Mouse (Mus musculus): Measurements from ENCODE around the gene Gstm6. TPM values are rescaled to one million over a fixed set of nuclear protein-coding genes. Genes with fewer than 3 reads are reported as not detected.

The Gstm6 gene
- polyA plus RNA-seq, 1 experiment from 2014 or later, result 11.7 TPM

DNA sequence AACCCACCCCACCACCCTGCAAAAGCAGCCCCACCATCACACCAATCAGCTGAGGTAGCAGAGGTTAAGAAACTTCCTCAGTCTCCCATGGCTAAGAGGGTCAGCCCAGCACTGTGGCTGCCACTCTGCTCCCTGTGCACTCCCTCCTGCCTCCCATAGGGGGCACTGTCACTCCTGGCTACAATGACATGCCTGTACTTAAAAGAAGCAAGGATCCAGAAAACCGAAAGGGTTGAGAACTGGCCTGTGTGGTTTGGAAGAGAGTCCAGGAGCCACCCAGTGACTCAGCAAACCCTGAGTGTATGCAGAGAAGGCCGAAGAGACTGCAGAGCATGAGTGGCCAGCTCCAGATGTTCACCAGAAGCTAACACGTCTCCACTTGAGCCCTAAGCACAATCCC is 4.1 kb downstream of the Gstm6 start:
- Histone ChIP-seq H3K27ac (ENCODE audit: low read depth, low read length) (no peak overlapping the region), H3K4me1 (ENCODE audit: control insufficient read depth, insufficient read depth, low read length) (peaks cover 8% of the 10 kb centered on the region), H3K36me3 (ENCODE audit: control insufficient read depth, insufficient read depth, low read length) (no peaks in the 10 kb centered on the region), H3K4me3 (ENCODE audit: low read depth, low read length) (no peak overlapping the region), H3K9me3 (replicated peaks; ENCODE audit: control insufficient read depth, low read length) (no peaks in the 10 kb centered on the region), H3K4me2 (no peak overlapping the region), H3K27me3 (ENCODE audit: control insufficient read depth, insufficient read depth, low read length) (no peaks in the 10 kb centered on the region), H3K9ac (ENCODE audit: low read depth, low read length) (no peak overlapping the region)
- 44% methylated on average over 3 of the region's 3 CpGs for WGBS (ENCODE audit: insufficient replicate concordance)
- ATAC-seq (replicated peaks; ENCODE audit: insufficient number of reproducible peaks, low FRiP score, low TSS enrichment), result no peak

DNA sequence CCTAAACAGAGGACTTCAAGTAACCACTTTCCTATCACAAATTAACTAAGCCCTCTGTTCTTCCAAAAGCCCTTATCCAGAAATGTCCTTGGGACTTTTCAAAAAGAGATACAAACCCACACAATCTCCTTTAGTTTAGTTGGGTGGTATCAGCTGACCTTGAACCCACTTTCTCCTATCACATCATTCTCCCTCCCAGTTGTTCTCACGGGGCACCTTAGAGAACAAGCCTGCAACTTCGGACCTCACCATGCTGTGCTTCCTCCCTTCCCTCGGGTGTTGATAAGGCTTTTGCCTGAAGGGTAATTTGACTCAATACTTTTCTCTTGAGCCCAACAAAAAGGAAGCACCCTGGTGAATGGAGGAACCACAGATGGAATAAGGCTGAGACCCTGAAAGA is 7.7 kb downstream of the Gstm6 start:
- no peaks in the 10 kb centered on the region for H3K9me3 ChIP-seq (replicated peaks; ENCODE audit: control insufficient read depth, low read length)
- H3K4me2 ChIP-seq, result no peak overlapping the region
- H3K27ac ChIP-seq (ENCODE audit: low read depth, low read length), result no peak overlapping the region
- no peak overlapping the region for H3K9ac ChIP-seq (ENCODE audit: low read depth, low read length)
- H3K4me1 ChIP-seq (ENCODE audit: control insufficient read depth, insufficient read depth, low read length), result peaks cover 11% of the 10 kb centered on the region
- no peaks in the 10 kb centered on the region for H3K36me3 ChIP-seq (ENCODE audit: control insufficient read depth, insufficient read depth, low read length)
- no peaks in the 10 kb centered on the region for H3K27me3 ChIP-seq (ENCODE audit: control insufficient read depth, insufficient read depth, low read length)
- WGBS (ENCODE audit: insufficient replicate concordance), result 18% methylated on average over 3 of the region's 3 CpGs
- no peak for ATAC-seq (replicated peaks; ENCODE audit: insufficient number of reproducible peaks, low FRiP score, low TSS enrichment)
- no peak overlapping the region for H3K4me3 ChIP-seq (ENCODE audit: low read depth, low read length)

DNA sequence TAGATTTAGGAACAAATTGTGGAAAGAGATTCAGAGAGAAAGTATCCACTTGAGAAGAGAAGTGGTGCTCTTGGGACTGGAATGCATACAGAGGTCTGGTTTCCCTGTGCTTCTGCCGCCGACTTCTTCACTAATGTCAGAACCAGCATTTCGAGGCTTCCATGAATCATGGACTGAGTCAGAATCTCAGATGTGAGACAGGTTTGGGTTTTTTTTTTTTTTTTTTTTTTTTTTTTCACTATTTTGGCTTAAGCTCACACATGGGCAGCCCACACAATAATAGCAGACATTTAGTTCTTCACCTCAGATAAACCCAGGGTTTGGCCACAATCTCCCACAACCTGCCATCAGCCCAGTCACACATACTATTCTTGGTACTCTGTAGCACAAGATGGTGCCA is 8.3 kb downstream of the Gstm6 start:
- Histone ChIP-seq H3K4me2 (no peak overlapping the region), H3K27ac (ENCODE audit: low read depth, low read length) (no peak overlapping the region)
- no peak for ATAC-seq (replicated peaks; ENCODE audit: insufficient number of reproducible peaks, low FRiP score, low TSS enrichment)

DNA sequence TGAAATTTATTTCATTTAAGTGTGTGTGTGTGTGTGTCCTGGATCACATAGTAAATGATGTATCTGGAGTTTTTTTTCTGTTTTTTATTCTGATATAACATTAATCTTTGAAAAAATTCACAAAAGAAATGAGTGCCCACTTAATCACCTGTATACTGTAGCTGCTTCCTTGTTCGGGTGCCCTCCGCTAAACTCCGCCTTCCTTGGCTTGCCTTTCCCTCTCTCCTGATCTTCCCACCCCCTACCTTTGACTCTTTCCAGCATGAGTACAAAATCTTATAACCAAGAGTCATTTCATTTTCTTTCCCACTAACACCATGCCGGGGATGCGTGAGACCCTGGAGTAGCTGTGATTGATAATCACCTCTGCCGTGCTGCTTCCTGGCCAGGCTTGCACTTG is 11.4 kb downstream of the Gstm6 start:
- Histone ChIP-seq H3K36me3 (ENCODE audit: control insufficient read depth, insufficient read depth, low read length) (no peaks in the 10 kb centered on the region), H3K27ac (ENCODE audit: low read depth, low read length) (no peak overlapping the region), H3K4me3 (ENCODE audit: low read depth, low read length) (no peak overlapping the region), H3K9ac (ENCODE audit: low read depth, low read length) (no peak overlapping the region), H3K4me1 (ENCODE audit: control insufficient read depth, insufficient read depth, low read length) (peaks cover 3% of the 10 kb centered on the region; the same call in 1 of the 2 replicates), H3K27me3 (ENCODE audit: control insufficient read depth, insufficient read depth, low read length) (no peaks in the 10 kb centered on the region), H3K9me3 (replicated peaks; ENCODE audit: control insufficient read depth, low read length) (no peaks in the 10 kb centered on the region), H3K4me2 (no peak overlapping the region)
- ATAC-seq (replicated peaks; ENCODE audit: insufficient number of reproducible peaks, low FRiP score, low TSS enrichment), result no peak
- 72% methylated on average over 6 of the region's 6 CpGs for WGBS (ENCODE audit: insufficient replicate concordance)

More for the DNA sequence above, 8.3 kb downstream of the Gstm6 start:
- no peaks in the 10 kb centered on the region for H3K27me3 ChIP-seq (ENCODE audit: control insufficient read depth, insufficient read depth, low read length)
- peaks cover 6% of the 10 kb centered on the region; the same call in 1 of the 2 replicates for H3K4me1 ChIP-seq (ENCODE audit: control insufficient read depth, insufficient read depth, low read length)
- 40% methylated on average over 3 of the region's 3 CpGs for WGBS (ENCODE audit: insufficient replicate concordance)
- no peaks in the 10 kb centered on the region for H3K36me3 ChIP-seq (ENCODE audit: control insufficient read depth, insufficient read depth, low read length)
- no peak overlapping the region for H3K4me3 ChIP-seq (ENCODE audit: low read depth, low read length)
- no peaks in the 10 kb centered on the region for H3K9me3 ChIP-seq (replicated peaks; ENCODE audit: control insufficient read depth, low read length)
- H3K9ac ChIP-seq (ENCODE audit: low read depth, low read length), result no peak overlapping the region

DNA sequence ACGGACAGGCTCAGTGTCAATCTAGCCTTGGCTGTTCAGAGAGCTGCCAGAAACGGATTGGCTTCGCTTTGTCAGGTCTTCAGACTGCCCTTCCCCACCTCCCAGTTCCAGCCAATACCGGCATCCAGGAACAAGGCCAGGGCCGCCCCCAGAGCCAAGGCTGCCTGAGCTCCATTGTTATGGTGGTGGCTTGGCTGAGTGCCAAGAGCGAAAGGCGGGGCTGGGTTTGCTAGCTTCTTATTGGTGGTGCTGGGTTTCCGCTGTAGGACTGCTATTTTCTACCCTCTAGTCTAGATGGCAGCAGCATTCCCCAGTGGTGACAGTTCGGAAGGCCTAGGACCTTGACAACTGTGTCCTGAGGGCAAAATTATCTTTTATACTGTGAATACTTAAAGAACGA is 11.9 kb downstream of the Gstm6 start, which contains the start of gene Gstm7:
Gstm7 (minus strand) TSS at position 148 of the 400 bp plus-strand sequence.
- H3K4me3 ChIP-seq (ENCODE audit: low read depth, low read length), result peak within 1 kb of the TSS; percentile 37
- 3% methylated on average over 10 of the region's 10 CpGs for WGBS (ENCODE audit: insufficient replicate concordance)
- peak within 1 kb of the TSS; percentile 58; the same call in 1 of the 2 replicates for H3K9ac ChIP-seq (ENCODE audit: low read depth, low read length)
- peaks cover 3% of the 10 kb centered on the region; the same call in 1 of the 2 replicates for H3K4me1 ChIP-seq (ENCODE audit: control insufficient read depth, insufficient read depth, low read length)
- no peaks in the 10 kb centered on the region for H3K27me3 ChIP-seq (ENCODE audit: control insufficient read depth, insufficient read depth, low read length)
- H3K4me2 ChIP-seq, result peak within 1 kb of the TSS; percentile 68
- H3K27ac ChIP-seq (ENCODE audit: low read depth, low read length), result peak within 1 kb of the TSS; percentile 64
- no peaks in the 10 kb centered on the region for H3K9me3 ChIP-seq (replicated peaks; ENCODE audit: control insufficient read depth, low read length)
- ATAC-seq (replicated peaks; ENCODE audit: insufficient number of reproducible peaks, low FRiP score, low TSS enrichment), result peak; percentile 88
- H3K36me3 ChIP-seq (ENCODE audit: control insufficient read depth, insufficient read depth, low read length), result no peaks in the 10 kb centered on the region

DNA sequence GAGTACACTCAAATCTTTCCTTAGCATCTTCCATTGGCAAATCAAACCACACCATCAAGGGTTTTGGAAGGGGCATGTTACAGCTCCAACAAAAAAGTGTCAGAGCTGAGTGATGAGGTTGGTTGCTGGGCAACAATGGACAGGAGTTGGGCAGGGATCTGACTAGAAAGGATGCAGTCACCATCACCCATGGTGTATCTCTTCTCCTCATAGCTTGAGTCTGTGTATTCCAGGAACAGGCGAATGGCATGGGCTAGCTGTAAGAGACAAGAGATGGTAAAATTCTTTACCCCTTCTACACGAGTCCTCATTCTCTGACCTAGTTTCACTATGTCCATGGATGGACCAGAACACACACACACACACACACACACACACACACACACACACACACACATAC is 12.4 kb downstream of the Gstm6 start:
- peak overlapping the region; percentile 37 for H3K4me3 ChIP-seq (ENCODE audit: low read depth, low read length)
- no peaks in the 10 kb centered on the region for H3K9me3 ChIP-seq (replicated peaks; ENCODE audit: control insufficient read depth, low read length)
- no peaks in the 10 kb centered on the region for H3K36me3 ChIP-seq (ENCODE audit: control insufficient read depth, insufficient read depth, low read length)
- peaks cover 3% of the 10 kb centered on the region; the same call in 1 of the 2 replicates for H3K4me1 ChIP-seq (ENCODE audit: control insufficient read depth, insufficient read depth, low read length)
- H3K9ac ChIP-seq (ENCODE audit: low read depth, low read length), result peak overlapping the region; percentile 58; the same call in 1 of the 2 replicates
- no peak for ATAC-seq (replicated peaks; ENCODE audit: insufficient number of reproducible peaks, low FRiP score, low TSS enrichment)
- WGBS (ENCODE audit: insufficient replicate concordance), result 63% methylated on average over 2 of the region's 2 CpGs
- peak overlapping the region; percentile 68 for H3K4me2 ChIP-seq
- H3K27ac ChIP-seq (ENCODE audit: low read depth, low read length), result peak overlapping the region; percentile 64
- no peaks in the 10 kb centered on the region for H3K27me3 ChIP-seq (ENCODE audit: control insufficient read depth, insufficient read depth, low read length)

DNA sequence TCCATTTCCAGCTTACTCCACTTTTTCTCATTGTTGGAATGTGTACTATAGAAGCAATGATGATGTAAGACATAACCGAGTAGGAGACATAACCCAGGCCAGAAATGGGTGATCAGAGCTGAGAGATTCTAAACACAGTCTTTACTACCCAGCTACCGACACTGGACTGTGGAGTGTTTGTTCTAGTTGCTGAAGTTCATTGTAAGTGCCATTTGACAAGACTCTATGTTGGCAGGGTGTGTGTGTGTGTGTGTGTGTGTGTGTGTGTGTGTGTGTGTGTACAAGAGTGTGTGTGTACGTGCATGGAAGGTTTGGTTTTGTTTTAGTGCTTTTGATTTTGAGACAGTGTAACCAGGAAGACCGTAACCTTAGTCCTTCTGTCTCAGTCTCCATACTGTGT is 13.8 kb downstream of the Gstm6 start:
- Histone ChIP-seq H3K36me3 (ENCODE audit: control insufficient read depth, insufficient read depth, low read length) (no peaks in the 10 kb centered on the region), H3K4me3 (ENCODE audit: low read depth, low read length) (no peak overlapping the region), H3K27me3 (ENCODE audit: control insufficient read depth, insufficient read depth, low read length) (no peaks in the 10 kb centered on the region), H3K27ac (ENCODE audit: low read depth, low read length) (no peak overlapping the region), H3K9ac (ENCODE audit: low read depth, low read length) (no peak overlapping the region), H3K4me1 (ENCODE audit: control insufficient read depth, insufficient read depth, low read length) (peaks cover 3% of the 10 kb centered on the region; the same call in 1 of the 2 replicates), H3K4me2 (no peak overlapping the region), H3K9me3 (replicated peaks; ENCODE audit: control insufficient read depth, low read length) (no peaks in the 10 kb centered on the region)
- no peak for ATAC-seq (replicated peaks; ENCODE audit: insufficient number of reproducible peaks, low FRiP score, low TSS enrichment)
- WGBS (ENCODE audit: insufficient replicate concordance), result 83% methylated on average over 4 of the region's 4 CpGs

DNA sequence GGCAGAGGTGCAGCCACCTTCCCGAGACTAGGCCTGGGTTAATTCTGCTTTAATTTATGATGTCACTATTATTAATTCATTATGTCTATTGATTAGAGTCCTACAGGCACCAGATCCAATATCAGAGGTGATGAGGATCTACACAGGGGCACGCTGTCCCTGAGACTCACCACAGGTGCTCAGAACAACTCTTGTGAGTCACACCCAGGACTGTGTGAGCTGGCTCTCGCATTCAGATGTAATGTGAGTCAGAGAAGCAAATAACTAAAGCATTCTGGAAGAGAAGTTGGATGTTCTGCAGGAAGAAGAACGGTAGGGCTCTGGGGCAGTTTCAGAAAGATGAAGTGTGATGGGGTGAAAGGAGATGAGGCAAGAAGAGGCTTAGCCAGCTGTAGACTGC is 14.3 kb downstream of the Gstm6 start:
- Histone ChIP-seq H3K27me3 (ENCODE audit: control insufficient read depth, insufficient read depth, low read length) (no peaks in the 10 kb centered on the region), H3K4me3 (ENCODE audit: low read depth, low read length) (no peak overlapping the region), H3K4me1 (ENCODE audit: control insufficient read depth, insufficient read depth, low read length) (0 out of 2 replicates have a peak, but pooled peaks cover 3% of the 10 kb centered on the region), H3K27ac (ENCODE audit: low read depth, low read length) (no peak overlapping the region), H3K36me3 (ENCODE audit: control insufficient read depth, insufficient read depth, low read length) (no peaks in the 10 kb centered on the region), H3K9me3 (replicated peaks; ENCODE audit: control insufficient read depth, low read length) (no peaks in the 10 kb centered on the region), H3K4me2 (no peak overlapping the region), H3K9ac (ENCODE audit: low read depth, low read length) (no peak overlapping the region)
- no peak for ATAC-seq (replicated peaks; ENCODE audit: insufficient number of reproducible peaks, low FRiP score, low TSS enrichment)
- 75% methylated on average over 4 of the region's 4 CpGs for WGBS (ENCODE audit: insufficient replicate concordance)

DNA sequence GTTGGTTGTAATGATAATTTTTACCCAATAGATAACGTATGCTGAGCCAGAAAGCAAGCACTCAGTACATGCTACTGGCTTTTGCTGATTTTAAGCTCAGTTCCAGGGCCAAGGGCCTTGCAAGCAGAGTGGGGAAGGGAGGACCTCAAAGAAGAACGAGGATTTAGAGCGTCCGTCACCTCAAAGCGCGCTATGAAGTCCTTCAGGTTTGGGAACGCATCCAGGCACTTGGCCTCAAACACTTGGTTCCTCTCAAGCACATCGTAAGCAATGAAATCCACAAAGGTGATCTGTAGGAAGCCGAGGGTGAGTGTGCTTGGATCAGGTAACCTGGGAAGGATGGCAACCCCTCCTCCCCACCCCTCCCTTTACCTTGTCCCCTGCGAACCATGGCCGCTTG is 14.9 kb downstream of the Gstm6 start:
- Histone ChIP-seq H3K4me3 (ENCODE audit: low read depth, low read length) (no peak overlapping the region), H3K4me1 (ENCODE audit: control insufficient read depth, insufficient read depth, low read length) (0 out of 2 replicates have a peak, but pooled peaks cover 3% of the 10 kb centered on the region), H3K36me3 (ENCODE audit: control insufficient read depth, insufficient read depth, low read length) (no peaks in the 10 kb centered on the region), H3K27me3 (ENCODE audit: control insufficient read depth, insufficient read depth, low read length) (no peaks in the 10 kb centered on the region), H3K9ac (ENCODE audit: low read depth, low read length) (no peak overlapping the region), H3K27ac (ENCODE audit: low read depth, low read length) (no peak overlapping the region), H3K4me2 (no peak overlapping the region), H3K9me3 (replicated peaks; ENCODE audit: control insufficient read depth, low read length) (no peaks in the 10 kb centered on the region)
- no peak for ATAC-seq (replicated peaks; ENCODE audit: insufficient number of reproducible peaks, low FRiP score, low TSS enrichment)
- 83% methylated on average over 11 of the region's 11 CpGs for WGBS (ENCODE audit: insufficient replicate concordance)

All from heart, embryonic 11.5 days (tissue).